Mouse (Mus musculus): ENCODE measurements around the gene Ddx54. TPM values are rescaled to one million over a fixed set of nuclear protein-coding genes. Genes with fewer than 3 reads are reported as not detected.

The Ddx54 gene
- polyA plus RNA-seq, 2 experiments, result 34.1 to 36.1 TPM

DNA sequence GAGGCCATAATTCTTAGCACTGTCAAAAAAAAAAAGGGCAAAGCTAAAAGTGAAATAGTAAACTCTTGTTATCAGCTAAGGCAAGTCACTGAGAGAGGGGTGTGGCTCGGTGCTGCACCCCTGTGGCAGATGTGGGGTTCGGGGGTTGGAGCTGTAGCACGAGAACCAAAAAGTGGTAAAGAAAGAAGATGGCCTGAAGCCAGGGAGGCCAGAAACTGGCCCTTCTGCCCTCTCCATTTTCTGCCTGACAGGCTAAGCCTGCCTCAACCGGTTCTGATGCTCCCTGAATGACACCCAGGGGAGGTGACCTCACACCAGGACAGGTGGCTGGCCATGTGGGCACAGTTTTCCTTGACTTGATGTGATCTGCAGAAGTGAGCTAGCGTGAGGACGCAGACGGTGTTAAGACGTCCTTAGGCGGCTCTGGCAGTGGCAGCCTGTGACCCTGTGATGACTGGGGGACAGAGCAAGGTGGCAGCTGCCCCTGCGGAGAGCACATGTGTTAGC lies 34.6 kb upstream of the Ddx54 start:
- no peak overlapping the region for H3K9ac ChIP-seq (ENCODE audit: low read depth, low read length, severe bottlenecking)
- no peak overlapping the region for H3K4me2 ChIP-seq (replicated peaks; ENCODE audit: low read depth, low read length, severe bottlenecking)
- DNase-seq (ENCODE audit: low spot score), result no peak
- 0 out of 2 replicates have a peak overlapping the region, but pooled peaks have one; percentile 75 for H3K27ac ChIP-seq (replicated peaks; ENCODE audit: low read depth, low read length)
- WGBS, result 41% methylated on average over 10 of the region's 10 CpGs
- no peak for TF ChIP-seq POLR2A (IDR thresholded peaks at IDR 0.05; ENCODE audit: borderline replicate concordance, extremely low read depth, insufficient read depth, insufficient read length)
- H3K36me3 ChIP-seq (ENCODE audit: control insufficient read depth, insufficient read depth, low read length), result peaks cover 5% of the 10 kb centered on the region
- peaks cover 39% of the 10 kb centered on the region for H3K4me1 ChIP-seq (ENCODE audit: control insufficient read depth, insufficient read depth, low read length)
- no peak for ATAC-seq (ENCODE audit: low FRiP score, low read depth)
- no peaks in the 10 kb centered on the region for H3K9me3 ChIP-seq (ENCODE audit: control insufficient read depth, low read length)
- no peak overlapping the region for H3K4me3 ChIP-seq (replicated peaks; ENCODE audit: low read length)
- no peaks in the 10 kb centered on the region for H3K27me3 ChIP-seq (ENCODE audit: control insufficient read depth, insufficient read depth, low read length)

DNA sequence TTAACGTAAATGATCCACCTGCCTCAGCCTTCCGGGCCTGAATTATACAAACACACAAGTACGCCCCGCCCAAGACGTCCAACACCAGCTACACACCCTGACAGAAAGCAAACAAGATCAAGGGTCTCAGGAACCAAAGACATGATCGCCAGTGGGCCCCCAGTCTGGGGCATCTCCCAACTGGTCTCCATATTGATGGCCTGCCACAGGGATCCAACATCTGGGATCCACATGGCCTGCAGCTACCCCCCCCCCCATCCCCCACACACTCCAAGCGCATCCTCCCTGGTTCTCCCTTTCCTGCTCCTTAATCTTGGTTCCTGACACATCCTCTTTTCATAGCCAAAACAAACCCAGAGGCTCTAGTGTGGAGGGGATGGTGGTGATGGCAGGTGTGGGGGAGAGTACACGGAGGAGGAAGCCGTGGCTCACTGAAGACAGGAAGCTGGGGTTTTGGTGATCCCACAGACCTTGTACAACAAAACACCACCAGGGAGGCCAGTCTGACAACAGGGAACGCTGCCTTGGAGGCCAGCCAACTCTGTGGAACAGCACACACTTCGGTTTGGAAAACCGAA lies 33.9 kb upstream of the Ddx54 start:
- no peaks in the 10 kb centered on the region for H3K9me3 ChIP-seq (ENCODE audit: control insufficient read depth, low read length)
- no peak overlapping the region for H3K9ac ChIP-seq (ENCODE audit: low read depth, low read length, severe bottlenecking)
- 19% methylated on average over 12 of the region's 12 CpGs for WGBS
- ATAC-seq (ENCODE audit: low FRiP score, low read depth), result peak; percentile 31; the same call in 1 of the 2 replicates
- DNase-seq (ENCODE audit: low spot score), result peak; percentile 57
- peak overlapping the region; percentile 29; the same call in 1 of the 2 replicates for H3K4me2 ChIP-seq (replicated peaks; ENCODE audit: low read depth, low read length, severe bottlenecking)
- TF ChIP-seq POLR2A (IDR thresholded peaks at IDR 0.05; ENCODE audit: borderline replicate concordance, extremely low read depth, insufficient read depth, insufficient read length), result no peak
- peaks cover 11% of the 10 kb centered on the region for H3K36me3 ChIP-seq (ENCODE audit: control insufficient read depth, insufficient read depth, low read length)
- no peaks in the 10 kb centered on the region for H3K27me3 ChIP-seq (ENCODE audit: control insufficient read depth, insufficient read depth, low read length)
- H3K4me3 ChIP-seq (replicated peaks; ENCODE audit: low read length), result no peak overlapping the region
- peaks cover 39% of the 10 kb centered on the region for H3K4me1 ChIP-seq (ENCODE audit: control insufficient read depth, insufficient read depth, low read length)
- peak overlapping the region; percentile 75 for H3K27ac ChIP-seq (replicated peaks; ENCODE audit: low read depth, low read length)

DNA sequence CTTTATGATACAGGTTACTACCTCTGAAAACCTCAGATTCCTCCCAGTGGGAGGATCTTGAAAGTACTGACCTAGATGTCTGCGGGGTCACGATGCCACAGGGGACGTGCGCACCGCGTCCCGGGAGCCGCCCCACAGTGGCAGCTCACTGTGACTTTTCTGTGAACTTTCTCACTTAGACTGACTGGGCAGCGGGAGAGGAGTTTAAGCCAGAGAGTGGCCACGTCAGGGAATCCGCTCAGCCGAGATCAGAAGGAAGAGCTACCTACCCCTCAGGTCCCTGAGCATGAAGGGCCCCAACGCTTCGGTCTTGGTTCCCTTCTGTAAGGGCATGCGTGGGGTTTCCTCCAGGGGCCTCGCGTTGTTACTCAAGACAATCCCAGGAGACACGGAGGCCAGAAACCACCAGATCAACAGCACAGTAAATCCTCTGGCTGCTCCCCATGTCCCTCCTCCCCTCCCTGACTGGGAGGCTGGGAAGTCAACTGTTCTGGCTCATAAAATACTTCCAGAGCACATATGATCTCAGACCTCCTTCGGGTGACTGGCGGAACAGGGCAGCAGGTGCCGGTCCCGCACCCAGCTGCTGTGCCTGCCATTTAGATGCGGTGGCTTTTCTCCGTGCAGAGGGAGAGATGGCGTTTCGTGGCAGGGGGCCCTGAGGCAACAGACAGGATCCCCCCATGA lies 33.2 kb upstream of the Ddx54 start:
- peak overlapping the region; percentile 29 for H3K4me2 ChIP-seq (replicated peaks; ENCODE audit: low read depth, low read length, severe bottlenecking)
- peaks cover 39% of the 10 kb centered on the region for H3K4me1 ChIP-seq (ENCODE audit: control insufficient read depth, insufficient read depth, low read length)
- peak; percentile 76 for DNase-seq (ENCODE audit: low spot score)
- peaks cover 19% of the 10 kb centered on the region for H3K36me3 ChIP-seq (ENCODE audit: control insufficient read depth, insufficient read depth, low read length)
- H3K4me3 ChIP-seq (replicated peaks; ENCODE audit: low read length), result no peak overlapping the region
- H3K27me3 ChIP-seq (ENCODE audit: control insufficient read depth, insufficient read depth, low read length), result no peaks in the 10 kb centered on the region
- no peak overlapping the region for H3K9ac ChIP-seq (ENCODE audit: low read depth, low read length, severe bottlenecking)
- peak overlapping the region; percentile 75 for H3K27ac ChIP-seq (replicated peaks; ENCODE audit: low read depth, low read length)
- peak; percentile 83 for ATAC-seq (ENCODE audit: low FRiP score, low read depth)
- WGBS, result 18% methylated on average over 26 of the region's 26 CpGs
- H3K9me3 ChIP-seq (ENCODE audit: control insufficient read depth, low read length), result no peaks in the 10 kb centered on the region
- TF ChIP-seq POLR2A (IDR thresholded peaks at IDR 0.05; ENCODE audit: borderline replicate concordance, extremely low read depth, insufficient read depth, insufficient read length), result no peak

DNA sequence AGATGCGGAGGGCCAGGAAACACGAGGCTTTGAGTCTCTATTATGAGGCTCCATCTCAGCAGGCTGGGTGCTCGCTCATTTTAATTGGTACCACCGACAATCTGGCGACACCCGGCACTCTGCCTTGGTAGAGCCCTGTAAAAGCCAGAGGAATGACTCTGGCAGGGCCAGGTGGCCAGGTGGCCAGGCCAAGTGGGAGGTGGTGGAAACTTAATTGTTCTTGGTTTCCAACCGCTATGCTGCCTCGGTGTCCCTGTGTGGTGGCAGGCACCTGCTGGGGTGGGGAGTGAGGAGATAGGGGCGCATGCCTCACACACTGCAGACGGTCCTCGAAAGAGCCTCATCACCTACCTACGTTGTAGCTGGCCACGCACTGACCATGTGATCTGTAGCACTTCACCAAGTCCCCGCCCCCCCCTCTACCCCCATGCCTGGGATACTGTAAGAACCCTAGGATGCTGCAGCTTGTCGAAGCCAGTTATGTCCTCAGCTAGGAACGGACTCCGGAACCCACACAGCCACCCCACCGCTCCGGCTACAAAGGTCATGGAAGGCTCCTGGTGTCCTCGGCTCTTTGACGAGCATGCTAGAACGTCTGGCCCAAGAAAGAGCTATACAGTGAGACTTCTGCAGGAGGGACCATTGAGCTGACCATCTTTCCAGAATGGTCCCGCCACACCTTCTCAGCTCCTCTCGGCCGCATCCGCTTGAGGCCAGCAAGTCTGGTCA lies 32.5 kb upstream of the Ddx54 start:
- H3K4me1 ChIP-seq (ENCODE audit: control insufficient read depth, insufficient read depth, low read length), result peaks cover 39% of the 10 kb centered on the region
- 61% methylated on average over 26 of the region's 26 CpGs for WGBS

DNA sequence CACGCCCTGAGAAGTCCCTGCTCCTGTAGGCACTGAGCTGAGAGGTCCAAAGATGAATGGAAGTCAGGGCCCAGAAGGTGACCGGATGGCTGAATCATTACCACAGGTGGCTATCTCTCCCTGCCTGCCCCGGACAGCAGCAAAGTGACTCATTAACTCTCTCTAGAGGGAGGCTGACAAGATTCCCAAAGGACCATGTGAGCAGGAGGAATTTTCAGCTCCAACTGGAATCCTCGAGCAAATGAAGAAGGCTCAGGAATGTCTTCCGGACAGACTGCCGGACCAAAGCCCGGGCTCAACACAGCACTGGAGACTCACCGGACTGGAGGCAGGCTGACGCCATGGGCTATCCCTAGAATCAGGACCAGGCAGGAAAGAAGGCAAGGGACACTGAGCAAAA lies 30.5 kb upstream of the Ddx54 start:
- H3K27ac ChIP-seq (replicated peaks; ENCODE audit: low read depth, low read length), result no peak overlapping the region
- H3K9ac ChIP-seq (ENCODE audit: low read depth, low read length, severe bottlenecking), result no peak overlapping the region
- ATAC-seq (ENCODE audit: low FRiP score, low read depth) (no peak), DNase-seq (ENCODE audit: low spot score) (no peak)
- no peak overlapping the region for H3K4me2 ChIP-seq (replicated peaks; ENCODE audit: low read depth, low read length, severe bottlenecking)
- no peak overlapping the region for H3K4me3 ChIP-seq (replicated peaks; ENCODE audit: low read length)
- H3K4me1 ChIP-seq (ENCODE audit: control insufficient read depth, insufficient read depth, low read length), result peaks cover 41% of the 10 kb centered on the region
- H3K36me3 ChIP-seq (ENCODE audit: control insufficient read depth, insufficient read depth, low read length), result peaks cover 26% of the 10 kb centered on the region
- no peaks in the 10 kb centered on the region for H3K9me3 ChIP-seq (ENCODE audit: control insufficient read depth, low read length)
- TF ChIP-seq POLR2A (IDR thresholded peaks at IDR 0.05; ENCODE audit: borderline replicate concordance, extremely low read depth, insufficient read depth, insufficient read length), result no peak
- no peaks in the 10 kb centered on the region for H3K27me3 ChIP-seq (ENCODE audit: control insufficient read depth, insufficient read depth, low read length)
- 77% methylated on average over 9 of the region's 9 CpGs for WGBS

More for the DNA sequence above, 32.5 kb upstream of the Ddx54 start:
- Histone ChIP-seq H3K27ac (replicated peaks; ENCODE audit: low read depth, low read length) (peak overlapping the region; percentile 19; the same call in 1 of the 2 replicates), H3K4me2 (replicated peaks; ENCODE audit: low read depth, low read length, severe bottlenecking) (peak overlapping the region; percentile 29), H3K27me3 (ENCODE audit: control insufficient read depth, insufficient read depth, low read length) (no peaks in the 10 kb centered on the region), H3K9me3 (ENCODE audit: control insufficient read depth, low read length) (no peaks in the 10 kb centered on the region), H3K36me3 (ENCODE audit: control insufficient read depth, insufficient read depth, low read length) (peaks cover 26% of the 10 kb centered on the region), H3K9ac (ENCODE audit: low read depth, low read length, severe bottlenecking) (no peak overlapping the region), H3K4me3 (replicated peaks; ENCODE audit: low read length) (no peak overlapping the region)
- ATAC-seq (ENCODE audit: low FRiP score, low read depth) (peak; percentile 18; the same call in 1 of the 2 replicates), DNase-seq (ENCODE audit: low spot score) (no peak)
- TF ChIP-seq POLR2A (IDR thresholded peaks at IDR 0.05; ENCODE audit: borderline replicate concordance, extremely low read depth, insufficient read depth, insufficient read length), result no peak
